Mouse (Mus musculus) gastrocnemius, adult 8-10 months (tissue): Measurements from ENCODE around the gene F13a1. TPM values are rescaled to one million over a fixed set of nuclear protein-coding genes. Genes with fewer than 3 reads are reported as not detected.
A peak's percentile ranks its signal among the peaks of the same experiment; 100 is the strongest.

Experiments
- DNase-seq, 2 experiments: peaks; one replicate each; pipeline ENCODE4 v3.0.0; 2022; ENCODE audit warnings: low spot score in 2 of 2
- total RNA-seq, 4 experiments: library from RNA; stranded (reverse); gene quantifications; 2 replicates each; pipeline ENCODE4 v1.2.4; 2022

F13a1 gene
- total RNA-seq = 1 to 10 TPM; 2.4 to 9.4 (median 5.1) TPM

DNA sequence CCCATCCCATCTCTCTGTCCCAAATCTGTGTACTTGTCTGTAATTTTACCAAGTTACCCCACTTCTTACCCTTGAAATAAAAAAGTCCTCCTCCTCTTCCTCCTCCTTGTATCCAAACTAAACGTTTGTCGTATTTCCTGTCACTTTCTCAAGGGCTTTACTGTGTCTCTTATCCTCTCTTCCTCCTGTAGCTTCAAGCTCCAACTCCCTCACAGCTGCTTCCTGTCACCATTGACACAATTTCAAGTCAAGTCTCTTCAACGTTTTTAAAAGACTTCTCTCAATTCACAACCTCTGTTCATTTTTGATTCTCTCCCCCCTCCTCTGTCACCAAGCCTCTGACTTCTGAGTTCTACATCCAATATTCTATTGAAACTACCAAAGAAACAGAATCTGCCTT, at the start of gene F13a1:
TSS of gene F13a1 (minus strand) at position 119 of the 400 bp plus-strand sequence.
- no peak for DNase-seq

DNA sequence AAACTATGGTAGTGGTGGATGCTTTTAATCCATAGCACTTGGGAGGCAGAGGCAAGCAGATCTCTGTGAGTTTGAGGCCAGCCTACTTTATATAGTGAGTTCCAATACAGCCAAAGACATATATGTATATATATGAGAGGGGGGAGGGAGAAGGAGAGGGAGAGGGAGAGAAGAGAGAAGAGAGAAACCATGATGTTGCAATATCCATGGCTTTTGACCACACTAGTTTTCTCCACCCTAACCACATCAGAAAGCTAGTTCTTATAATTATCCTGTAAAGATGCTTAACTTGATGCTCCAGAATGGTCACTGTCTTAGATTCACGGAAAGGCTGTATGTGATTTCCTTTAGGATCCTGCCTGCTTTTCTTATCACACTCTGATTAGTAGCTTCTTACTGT, 41.6 kb upstream of the F13a1 start:
- DNase-seq = no peak

DNA sequence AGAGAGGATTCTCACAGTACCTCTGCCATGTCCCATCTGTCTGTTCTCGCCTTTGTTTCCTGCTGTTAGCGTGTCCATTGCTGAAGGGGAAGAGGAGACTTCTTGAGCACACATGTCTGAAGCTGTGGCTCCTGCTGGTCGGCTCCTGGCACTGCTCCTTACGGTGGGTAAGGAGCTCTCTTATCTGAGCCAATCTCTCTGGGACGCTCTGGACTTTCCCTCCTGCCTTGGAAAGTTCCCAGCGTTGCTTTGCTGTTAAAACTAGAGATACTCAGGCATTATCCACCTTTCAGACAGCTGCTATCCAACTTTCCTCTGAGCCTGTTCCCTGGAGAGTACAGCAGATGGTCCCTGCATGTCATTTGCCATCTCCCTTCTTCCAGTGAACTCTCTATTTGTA, 39.1 kb upstream of the F13a1 start:
- DNase-seq = no peak

DNA sequence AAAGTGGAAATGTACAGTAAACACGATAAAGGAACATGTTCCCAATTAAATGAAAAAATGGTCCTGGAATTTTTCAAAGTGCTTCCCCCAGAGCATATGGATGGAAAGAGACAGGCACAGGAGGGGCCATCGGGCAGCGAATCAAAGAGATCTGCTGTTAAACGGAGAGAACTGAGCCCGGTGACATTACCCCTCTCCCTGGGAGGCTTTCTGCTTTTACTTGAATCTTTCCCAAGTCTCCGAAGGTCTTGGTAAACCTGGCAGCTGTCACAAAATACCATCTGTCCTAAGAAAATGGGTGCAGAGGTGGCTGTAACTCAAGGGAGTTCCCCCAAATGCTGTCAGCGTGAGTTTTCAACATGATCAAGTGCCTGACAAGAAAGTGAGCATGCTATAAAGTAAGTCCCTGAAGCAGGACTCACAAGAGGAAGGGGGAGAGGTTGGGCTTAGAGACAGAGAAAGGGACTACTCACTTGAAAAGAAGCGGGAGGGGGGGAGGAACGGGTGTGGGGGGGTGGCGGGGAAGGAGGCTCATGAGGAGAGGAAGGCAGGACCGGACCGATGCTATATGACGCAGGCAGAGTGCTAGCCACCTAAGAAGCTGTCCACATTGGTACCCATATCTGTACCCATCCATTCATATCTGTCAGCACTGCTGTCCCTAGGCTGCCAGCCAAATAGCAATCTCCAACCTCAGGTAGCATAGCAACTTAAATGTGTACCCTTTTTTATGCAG, 31.6 kb upstream of the F13a1 start:
- no peak for DNase-seq

DNA sequence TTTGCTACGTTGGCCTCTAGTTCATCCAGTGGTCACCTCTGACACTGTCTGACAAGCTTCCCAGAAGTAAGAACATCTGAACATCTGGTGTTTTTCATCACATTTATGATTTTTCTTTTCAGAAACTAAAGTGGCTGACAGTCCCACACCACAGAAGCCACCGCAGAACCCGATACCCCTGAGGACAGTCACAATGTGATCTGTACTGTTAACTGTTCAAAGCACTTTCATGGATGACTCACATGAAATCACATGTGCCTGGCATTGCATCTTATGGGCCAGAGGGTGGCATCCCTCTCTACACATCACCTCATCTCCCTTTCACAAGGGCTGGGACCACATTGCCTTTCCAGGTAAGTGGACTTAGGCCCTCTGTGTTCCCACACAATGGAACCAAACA, 21.3 kb upstream of the F13a1 start:
- no peak for DNase-seq

DNA sequence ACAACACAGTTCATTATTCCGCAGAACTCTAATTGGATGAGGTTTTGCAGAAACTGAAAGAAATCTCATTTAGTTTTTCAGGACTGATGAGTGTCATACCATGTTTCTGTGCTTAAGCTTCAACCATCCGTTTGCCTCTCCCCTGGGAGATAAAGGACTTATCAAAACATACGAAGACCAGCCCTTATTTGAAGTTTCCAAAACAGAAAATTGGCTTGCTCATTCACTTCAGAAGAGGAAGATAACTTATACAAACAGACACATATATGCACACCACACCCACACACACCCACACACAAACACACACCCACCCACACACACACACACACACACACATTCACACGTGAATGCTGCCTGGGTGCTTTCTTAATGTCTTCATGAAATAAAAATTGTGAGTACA, 20.8 kb upstream of the F13a1 start:
- DNase-seq = no peak

DNA sequence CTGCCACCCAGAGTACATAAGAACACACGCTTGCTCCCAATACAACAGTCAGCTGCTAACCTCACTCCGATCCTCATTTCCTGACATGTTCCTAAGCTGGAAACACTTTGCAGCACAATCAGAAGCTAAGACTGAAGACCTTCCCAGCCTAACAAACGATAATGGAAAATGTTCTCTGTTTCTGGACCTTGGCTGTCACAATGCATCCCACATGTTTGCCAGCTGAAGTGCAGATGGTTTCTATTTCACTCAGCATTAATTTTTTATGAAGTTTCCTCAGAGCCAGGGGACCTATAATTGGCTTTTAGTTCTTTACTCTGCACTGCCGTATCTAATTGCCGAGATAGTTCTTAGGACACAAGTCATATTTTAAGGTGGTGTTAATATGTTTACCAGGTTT, 10.8 kb upstream of the F13a1 start:
- DNase-seq = no peak

DNA sequence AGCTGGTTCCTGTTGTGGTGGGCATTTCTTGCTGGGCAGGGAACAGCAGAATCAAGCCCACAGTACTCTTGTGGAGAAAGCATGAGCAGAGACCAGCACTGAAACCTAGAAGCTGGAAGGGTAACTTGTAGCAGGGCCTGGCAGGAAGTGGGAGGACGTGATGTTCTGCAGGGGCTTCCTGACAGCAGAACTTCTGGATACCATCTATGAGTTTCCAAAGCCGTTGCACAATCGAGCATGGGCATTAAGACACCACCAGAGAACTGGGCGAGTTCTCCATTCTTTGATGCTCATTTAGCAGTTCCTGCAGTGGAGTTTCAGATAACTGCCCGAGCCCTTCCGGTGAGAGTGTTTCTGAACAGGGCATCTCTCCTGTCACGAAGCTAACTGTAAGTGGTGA, 6.6 kb upstream of the F13a1 start:
- DNase-seq = peak in 1 of 2 experiments; percentile 8

DNA sequence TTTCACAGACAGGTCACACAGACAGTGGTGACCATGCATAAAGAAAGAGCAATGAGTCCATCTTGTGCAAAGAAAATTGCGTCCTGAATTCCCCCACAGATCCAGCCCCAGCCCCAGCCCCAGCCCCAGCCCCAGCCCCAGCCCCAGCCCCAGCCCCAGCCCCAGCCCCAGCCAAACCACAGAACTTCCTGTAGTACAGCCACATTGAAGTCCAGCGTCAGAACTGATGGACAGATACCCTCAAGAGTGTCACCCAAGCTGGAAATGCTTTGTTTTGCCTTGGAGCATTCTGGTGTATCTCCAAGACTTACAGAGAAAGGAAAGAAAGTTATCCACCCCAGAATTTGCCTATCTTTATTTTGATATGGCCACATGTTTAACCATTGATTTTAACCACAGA, 413 bp downstream of the F13a1 start:
- DNase-seq = no peak

DNA sequence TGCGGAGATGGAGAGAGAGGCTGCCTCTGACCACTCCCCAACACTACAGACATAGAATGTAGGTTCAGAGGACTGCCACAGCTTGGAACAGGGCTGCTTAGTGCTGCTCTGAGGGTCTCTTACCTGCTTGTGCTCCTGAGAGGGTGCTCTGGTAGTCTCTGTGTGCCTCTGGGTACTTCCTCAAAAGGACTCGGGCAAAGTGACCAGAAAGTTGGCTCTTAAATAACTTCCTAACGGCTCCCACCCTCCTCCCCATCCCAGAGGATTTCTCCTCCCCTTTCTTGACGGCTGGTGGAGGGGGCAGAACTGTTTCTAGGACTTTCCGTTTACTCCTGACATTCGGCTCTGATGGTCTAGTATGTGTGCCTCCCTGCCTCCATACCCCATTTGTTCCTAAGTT, 1.0 kb downstream of the F13a1 start:
- no peak for DNase-seq

DNA sequence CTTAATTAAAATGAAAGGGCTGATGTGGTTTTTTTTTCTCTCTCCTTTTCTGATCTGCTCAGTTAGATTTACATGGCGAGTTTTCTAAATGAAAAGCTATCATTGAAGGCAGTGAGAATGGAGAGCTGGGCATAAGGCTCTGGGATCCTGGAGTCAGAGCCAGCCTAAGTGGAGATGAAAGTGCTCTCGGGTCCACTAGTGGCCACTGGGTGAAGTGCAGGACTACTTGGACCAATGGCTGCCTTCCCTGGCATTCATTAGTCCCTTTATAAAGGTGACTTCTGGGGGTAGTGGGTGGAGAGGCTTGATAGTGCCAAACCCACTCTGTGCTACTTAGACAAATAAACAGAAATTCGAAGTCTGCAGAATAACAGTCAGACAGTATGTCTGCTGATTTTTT, 5.0 kb downstream of the F13a1 start:
- no peak for DNase-seq

DNA sequence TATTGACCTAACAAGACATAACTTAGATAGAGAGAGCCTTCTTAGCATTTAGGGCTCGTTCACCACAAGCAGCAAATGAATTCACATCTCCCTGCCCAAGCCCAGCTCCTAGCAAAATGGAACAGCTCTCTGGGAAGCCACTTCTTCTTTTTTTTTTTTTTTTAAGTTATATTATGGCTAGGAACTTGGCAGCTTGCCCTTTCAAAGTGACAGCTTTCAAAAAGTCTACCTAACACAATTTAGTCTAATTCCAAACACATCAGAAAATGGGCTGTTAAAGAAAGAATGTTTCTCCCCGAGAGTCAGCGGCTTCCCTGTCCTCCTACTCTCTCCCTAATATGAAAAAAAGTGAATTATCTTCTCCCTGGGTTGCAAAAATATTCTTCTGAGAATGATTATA, 15.3 kb downstream of the F13a1 start:
- DNase-seq = no peak

DNA sequence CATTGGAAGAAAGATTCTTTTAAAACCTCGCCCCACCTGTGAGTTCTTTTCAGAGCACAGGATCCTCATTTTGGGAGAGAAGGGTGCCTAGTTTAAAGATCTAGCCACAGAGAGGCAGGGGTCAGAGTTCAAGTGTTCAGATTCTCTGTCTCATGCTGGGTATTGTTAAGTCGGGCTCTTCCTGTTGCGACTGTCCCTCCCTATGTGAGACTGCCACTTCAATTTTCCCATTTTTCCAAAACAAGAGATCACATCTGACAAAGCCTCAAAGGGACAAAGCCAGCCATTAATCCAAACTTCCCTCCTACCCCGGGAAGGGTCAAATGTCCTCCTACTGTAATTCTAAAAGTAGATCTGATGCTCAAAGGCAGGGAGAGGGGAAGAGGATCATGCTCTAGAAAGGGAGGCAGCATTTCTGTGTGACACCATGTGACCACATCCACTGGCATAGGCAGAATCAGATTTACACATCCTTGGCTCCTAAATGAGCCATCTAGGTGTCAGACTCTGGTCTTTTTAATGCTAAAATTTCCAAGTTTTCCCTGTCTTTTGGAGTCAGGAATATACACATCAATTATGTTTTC, 24.0 kb downstream of the F13a1 start:
- DNase-seq = no peak

DNA sequence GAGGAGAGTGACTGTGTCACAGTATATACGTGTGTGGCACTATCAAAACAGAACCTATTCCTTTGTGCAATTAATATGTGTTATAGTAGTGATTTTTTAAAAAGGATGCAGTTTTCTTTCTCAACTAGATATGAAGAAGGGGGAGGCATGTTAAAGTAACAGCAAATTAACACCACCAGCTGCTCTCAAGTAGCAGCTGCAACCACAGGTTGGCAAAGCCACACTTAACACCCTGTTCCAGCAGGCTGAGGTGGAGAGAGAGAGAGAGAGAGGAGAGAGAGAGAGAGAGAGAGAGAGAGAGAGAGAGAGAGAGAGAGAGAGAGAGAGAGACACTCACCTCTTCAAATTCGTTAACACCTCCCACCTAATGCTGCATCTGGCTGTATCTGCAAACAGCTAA, 28.5 kb downstream of the F13a1 start:
- no peak for DNase-seq

DNA sequence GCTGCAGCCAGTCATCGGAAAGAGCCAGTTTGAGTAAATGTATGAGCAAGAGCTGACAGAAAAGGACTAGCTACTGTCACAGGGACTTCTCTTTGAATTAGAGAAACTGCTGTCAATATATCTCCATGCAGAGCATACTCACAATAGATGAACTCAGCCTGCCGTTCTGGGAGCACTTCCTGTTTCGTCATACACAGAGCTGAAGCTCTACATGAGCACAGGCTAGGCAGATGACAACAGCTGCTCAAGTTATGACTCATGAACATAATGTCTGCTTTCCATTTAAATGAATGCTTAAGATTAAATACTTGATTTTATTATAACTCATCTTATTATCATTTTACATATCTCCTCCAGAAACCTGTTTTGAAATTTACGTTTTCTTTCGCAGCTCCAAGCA, 39.3 kb downstream of the F13a1 start:
- no peak for DNase-seq

DNA sequence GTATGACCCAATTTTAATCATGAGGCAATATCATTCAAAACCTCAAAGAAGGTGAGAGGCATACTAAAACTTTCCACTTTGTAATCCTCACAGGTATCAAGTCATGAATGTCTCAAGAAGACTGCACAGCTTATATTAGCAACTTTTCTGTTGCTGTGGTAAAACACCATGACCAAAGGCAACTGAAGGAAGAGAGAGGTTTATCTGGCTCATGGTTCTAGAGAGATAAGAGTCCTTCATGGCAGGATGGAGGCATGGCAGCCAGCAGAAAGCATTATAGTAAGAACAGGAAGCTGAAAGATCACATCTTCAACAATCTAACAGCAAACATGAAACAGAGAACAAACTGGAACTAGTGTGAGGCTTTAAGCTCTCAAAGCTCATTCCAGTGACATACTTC, 43.8 kb downstream of the F13a1 start:
- DNase-seq = no peak

DNA sequence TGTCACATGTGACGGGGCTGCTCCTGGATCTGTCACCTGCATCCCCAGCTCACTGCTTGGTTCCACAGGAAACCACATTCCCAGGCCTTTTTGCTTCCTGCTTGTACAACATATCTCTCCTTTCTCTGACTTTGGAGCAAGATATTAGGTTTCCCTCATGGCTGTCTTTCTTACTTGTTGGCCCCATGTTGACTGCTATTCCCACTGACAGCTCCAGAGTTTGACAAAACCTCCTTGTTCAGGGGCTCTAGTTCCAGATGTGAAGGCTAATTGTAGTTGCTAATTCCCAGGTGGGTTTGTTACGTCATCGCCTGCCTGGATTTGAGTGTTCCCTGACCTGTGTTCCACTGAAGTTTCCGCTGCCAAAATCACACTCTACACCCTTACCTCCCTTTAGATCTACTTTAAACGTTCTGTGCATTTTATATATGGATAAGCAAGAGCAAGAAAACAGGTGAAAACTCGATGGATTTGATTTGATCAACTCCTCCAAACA, 50.8 kb downstream of the F13a1 start:
- no peak for DNase-seq

DNA sequence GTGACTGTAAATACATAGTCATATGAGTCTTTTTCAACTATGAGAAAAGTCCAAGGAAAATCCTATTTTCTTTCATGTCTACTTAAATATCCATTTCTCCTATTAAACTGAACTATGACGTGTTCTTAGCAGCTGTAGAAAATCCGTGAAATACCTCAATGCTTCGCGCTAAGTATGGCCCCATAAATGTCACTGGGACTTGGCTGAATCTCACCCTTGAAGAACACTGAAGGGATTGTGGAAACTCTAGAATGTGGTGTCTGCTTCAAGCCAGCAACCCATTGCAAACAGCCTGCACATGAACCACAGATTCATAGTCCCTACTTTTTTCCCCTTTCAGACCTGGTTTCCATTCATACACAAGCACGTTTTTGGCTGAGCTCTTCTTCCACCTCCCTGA, 56.5 kb downstream of the F13a1 start:
- DNase-seq = no peak

DNA sequence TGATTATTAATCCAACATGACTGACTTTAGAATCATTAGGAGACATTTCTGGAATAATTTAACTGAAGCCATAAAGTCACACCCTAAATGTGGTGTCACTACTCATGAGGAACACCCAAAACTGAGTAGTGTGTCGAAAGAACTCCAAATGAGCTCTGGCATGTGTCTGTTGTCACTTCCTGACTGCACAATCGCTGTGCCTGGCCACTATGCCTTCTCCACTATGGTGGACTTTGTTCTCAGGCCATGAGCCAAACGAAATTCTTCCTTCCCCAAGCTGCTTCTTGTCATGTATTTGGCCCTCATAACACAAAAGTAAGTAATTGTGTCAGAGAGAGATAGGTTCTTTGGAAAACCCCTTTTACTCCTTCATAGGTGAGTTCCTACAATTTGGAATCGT, 61.7 kb downstream of the F13a1 start:
- DNase-seq = no peak

DNA sequence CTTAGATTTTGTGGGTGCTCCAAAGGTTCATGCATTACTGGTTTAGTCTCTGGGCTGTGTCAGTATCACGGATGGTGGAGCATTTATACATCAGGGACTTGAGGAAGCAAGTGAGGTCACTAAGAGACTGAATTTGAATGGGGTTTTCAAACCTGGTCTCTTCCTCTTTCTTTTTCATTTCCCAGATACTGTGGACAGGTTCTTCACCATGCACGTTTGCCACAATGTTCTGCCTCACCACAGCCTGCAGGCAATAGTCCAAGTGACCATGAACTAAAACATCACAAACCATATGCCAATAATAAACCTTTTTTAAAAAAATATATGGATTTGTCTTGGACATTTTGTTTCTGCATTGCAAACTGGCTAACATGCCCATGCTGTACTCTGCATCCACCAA, 77.0 kb downstream of the F13a1 start:
- no peak for DNase-seq

DNA sequence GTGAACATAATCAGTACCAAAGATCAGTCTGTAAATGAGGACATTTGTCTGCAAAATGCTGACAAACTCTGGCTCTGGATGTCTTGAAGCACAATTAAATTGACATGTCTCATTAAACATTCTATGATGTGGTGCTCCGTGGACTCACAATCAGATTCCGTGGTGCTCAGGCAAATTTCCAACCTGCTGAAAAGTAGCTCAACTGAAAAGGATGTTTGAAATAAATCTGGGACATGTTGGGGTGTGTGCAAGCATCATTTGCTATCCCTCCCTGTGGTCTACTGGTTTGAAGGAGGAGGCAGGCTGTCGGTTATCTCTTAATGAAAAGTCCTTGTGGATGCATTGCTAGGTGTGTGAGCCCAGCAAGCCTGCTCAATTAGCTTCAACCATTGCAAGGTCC, 77.8 kb downstream of the F13a1 start:
- DNase-seq = no peak

DNA sequence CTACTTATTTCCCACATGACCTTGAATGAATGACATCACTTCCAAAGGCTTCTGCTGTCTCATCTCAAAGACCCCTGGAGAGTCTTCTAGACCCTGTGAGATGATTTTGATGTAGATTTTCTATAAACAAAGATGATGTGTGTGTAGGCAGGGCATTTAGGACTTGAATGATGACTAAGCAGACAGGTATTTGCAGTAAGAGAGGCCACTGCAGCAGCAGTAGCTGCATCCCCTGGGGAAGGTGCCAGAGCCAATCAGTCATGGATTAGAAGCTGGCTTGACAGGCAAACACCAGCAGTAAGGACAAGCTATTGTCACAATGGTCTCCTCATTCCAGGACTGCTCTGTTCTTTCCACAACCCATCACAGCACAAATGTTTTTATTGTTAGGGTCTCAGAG, 87.1 kb downstream of the F13a1 start:
- no peak for DNase-seq

DNA sequence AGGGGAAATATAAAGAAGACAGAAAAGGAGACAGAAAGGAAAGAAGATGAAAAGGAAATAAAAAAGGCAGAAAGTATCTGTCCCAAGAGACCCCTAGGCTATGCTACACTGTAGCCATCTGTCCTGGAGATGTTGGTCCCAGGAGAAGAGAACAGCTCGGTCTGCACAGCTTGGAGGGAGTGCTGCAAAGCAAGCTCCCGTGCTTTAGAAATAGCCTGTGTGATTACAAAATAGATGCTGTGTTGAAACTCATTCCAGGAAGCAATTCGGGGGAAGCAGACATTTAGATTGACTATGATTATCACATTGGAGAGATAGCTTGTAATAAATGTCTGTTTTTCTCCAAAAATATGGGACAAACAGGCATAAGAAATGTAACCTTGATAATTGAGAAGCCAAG, 91.0 kb downstream of the F13a1 start:
- DNase-seq = no peak
